Mouse (Mus musculus) limb, embryonic 13.5 days (tissue): ENCODE results near the gene Poldip3. TPM values are rescaled to one million over a fixed set of nuclear protein-coding genes. Genes with fewer than 3 reads are reported as not detected.
"Not testable (repeated sequence)": the region's sequence is repeated elsewhere in the genome, so short reads cannot be mapped to it uniquely, and the experiment has no call there.

Source experiments
- ATAC-seq: fragments of 200-750 bp; cut with Nextera tagmentation; 2 replicates; pipeline ENCODE4 v1.8.0; 2017; ENCODE audit warnings: low read depth, moderate number of reproducible peaks, moderate TSS enrichment; ENCODE audit not compliant: low FRiP score
- H3K27ac ChIP-seq: fragments of 300-500 bp; sonication (generic); 2 replicates; pipeline ENCODE4 v1.5.1; 2015; ENCODE audit warnings: inconsistent platforms, mild to moderate bottlenecking, moderate library complexity
- H3K27me3 ChIP-seq: fragments of 300-500 bp; sonication (generic); 2 replicates; pipeline ENCODE4 v1.6.1; 2015; ENCODE audit warnings: mild to moderate bottlenecking, inconsistent platforms
- H3K36me3 ChIP-seq: fragments of 300-500 bp; sonication (generic); 2 replicates; pipeline ENCODE4 v1.6.1; 2015; ENCODE audit warnings: inconsistent platforms, mild to moderate bottlenecking, moderate library complexity
- H3K4me1 ChIP-seq: fragments of 300-500 bp; sonication (generic); 2 replicates; pipeline ENCODE4 v1.6.1; 2015; ENCODE audit warnings: inconsistent platforms
- H3K4me2 ChIP-seq: fragments of 300-500 bp; sonication (generic); replicated peaks from 2 replicates; pipeline ENCODE4 v1.6.1; 2015; ENCODE audit warnings: inconsistent platforms, mild to moderate bottlenecking, moderate library complexity
- H3K4me3 ChIP-seq: fragments of 300-500 bp; sonication (generic); 2 replicates; pipeline ENCODE4 v1.5.1; 2015; ENCODE audit warnings: moderate library complexity, mild to moderate bottlenecking, inconsistent platforms
- H3K9ac ChIP-seq: fragments of 300-500 bp; sonication (generic); 2 replicates; pipeline ENCODE4 v1.6.1; 2015; ENCODE audit warnings: mild to moderate bottlenecking, inconsistent platforms
- H3K9me3 ChIP-seq: fragments of 300-500 bp; sonication (generic); 2 replicates; pipeline ENCODE4 v1.6.1; 2016; ENCODE audit warnings: inconsistent platforms
- WGBS: fragments of 180-500 bp; shearing (Covaris S2); methylation state at CpG from one replicate; pipeline ENCODE4 v1.1.7; 2015; 5-methylcytosine and 5-hydroxymethylcytosine counted together
- polyA plus RNA-seq: library from polyadenylated mRNA; unstranded; fragments of >200 nt; fragmentation: Nextera tagmentation; extraction: Ambion mirVana; gene quantifications from 2 replicates; pipeline ENCODE4 v1.2.1, GENCODE M21; 2015

Poldip3 gene
- polyA plus RNA-seq, 1 experiment from 2014 or later: 165 TPM

GRCm38 (mm10) chr15:83145541-83145940 lies 3.6 kb downstream of the Poldip3 start:
- H3K4me3 ChIP-seq: no peak overlapping the region
- no peak overlapping the region for H3K4me2 ChIP-seq
- H3K9ac ChIP-seq: no peak overlapping the region
- peaks cover 14% of the 10 kb centered on the region for H3K4me1 ChIP-seq
- no peak for ATAC-seq
- H3K9me3 ChIP-seq: no peaks in the 10 kb centered on the region
- H3K27ac ChIP-seq: no peak overlapping the region
- H3K27me3 ChIP-seq: no peaks in the 10 kb centered on the region
- peaks cover 36% of the 10 kb centered on the region for H3K36me3 ChIP-seq
- 90% methylated on average over 6 of the region's 6 CpGs for WGBS

DNA sequence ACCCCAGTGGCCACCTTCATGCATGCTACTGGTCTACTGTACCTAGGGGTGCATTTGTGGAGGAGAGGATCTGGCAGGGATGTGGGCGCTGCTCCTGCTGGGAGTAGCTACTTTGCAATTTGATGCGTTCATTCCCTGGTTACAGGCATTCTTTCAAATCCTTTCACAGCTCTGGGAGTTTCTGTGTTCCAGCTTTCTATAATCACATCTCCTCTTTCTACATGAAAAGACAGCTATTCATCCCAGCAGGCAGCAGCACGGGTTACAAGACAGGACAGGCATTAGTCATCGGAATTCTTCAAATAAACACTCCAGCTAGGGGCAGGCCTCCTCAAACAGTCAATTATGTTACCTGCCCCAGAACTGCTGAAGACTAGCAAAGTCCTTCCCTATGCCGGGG lies 6.3 kb downstream of the Poldip3 start:
- H3K36me3 ChIP-seq: peaks cover 44% of the 10 kb centered on the region
- no peaks in the 10 kb centered on the region for H3K27me3 ChIP-seq
- no peaks in the 10 kb centered on the region for H3K9me3 ChIP-seq
- H3K4me1 ChIP-seq: peaks cover 4% of the 10 kb centered on the region
- no peak overlapping the region for H3K4me2 ChIP-seq
- no peak overlapping the region for H3K4me3 ChIP-seq
- 66% methylated on average over 5 of the region's 5 CpGs for WGBS
- ATAC-seq: no peak
- H3K27ac ChIP-seq: no peak overlapping the region
- H3K9ac ChIP-seq: no peak overlapping the region

DNA sequence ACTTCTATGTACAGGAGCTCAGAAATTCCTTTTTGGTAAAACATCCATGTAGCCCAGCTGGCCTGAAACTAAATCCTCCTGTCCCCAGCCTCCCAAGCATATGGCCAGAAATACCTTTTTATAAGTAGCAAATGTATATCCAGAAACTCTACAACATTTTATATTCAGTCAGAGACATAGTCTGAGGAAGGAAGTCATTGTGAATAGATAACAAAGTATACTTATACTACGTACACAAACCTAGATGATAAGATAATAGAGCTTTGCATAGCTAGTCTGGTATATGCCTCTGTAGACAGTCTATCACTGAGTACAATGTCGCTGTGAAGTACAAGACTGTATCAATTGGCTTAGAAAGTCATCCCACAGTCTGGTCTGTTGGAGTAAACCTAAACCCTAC lies 13.5 kb downstream of the Poldip3 start:
- no peaks in the 10 kb centered on the region for H3K4me1 ChIP-seq
- WGBS: 86% methylated on average over 2 of the region's 2 CpGs
- H3K9ac ChIP-seq: no peak overlapping the region
- H3K4me3 ChIP-seq: no peak overlapping the region
- H3K9me3 ChIP-seq: no peaks in the 10 kb centered on the region
- H3K4me2 ChIP-seq: no peak overlapping the region
- H3K36me3 ChIP-seq: peaks cover 78% of the 10 kb centered on the region
- no peaks in the 10 kb centered on the region for H3K27me3 ChIP-seq
- ATAC-seq: no peak
- no peak overlapping the region for H3K27ac ChIP-seq

DNA sequence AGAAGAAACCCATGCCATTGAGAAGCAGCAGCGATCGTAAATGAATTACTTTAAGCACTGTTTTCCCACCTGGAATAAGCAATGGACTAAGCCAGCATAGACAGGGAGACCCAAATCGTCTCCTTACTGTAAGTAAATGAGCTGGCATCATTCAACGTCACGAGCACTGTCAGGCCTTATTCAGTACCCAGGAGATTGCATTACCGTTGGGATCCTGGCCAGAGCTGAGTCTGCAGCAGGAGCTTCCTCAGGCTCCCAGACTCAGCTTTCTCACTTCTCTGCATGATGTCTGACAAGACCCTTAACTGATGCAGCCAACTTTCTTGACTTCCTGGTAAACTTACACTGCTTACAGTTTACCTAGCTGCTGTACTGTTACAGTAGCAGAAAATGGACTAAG lies 14.5 kb downstream of the Poldip3 start:
- WGBS: 87% methylated on average over 6 of the region's 6 CpGs
- no peaks in the 10 kb centered on the region for H3K4me1 ChIP-seq
- no peak for ATAC-seq

GRCm38 (mm10) chr15:83129530-83130231 lies 19.5 kb downstream of the Poldip3 start:
- Histone ChIP-seq H3K9me3 (no peaks in the 10 kb centered on the region), H3K4me1 (no peaks in the 10 kb centered on the region), H3K4me2 (no peak overlapping the region), H3K27me3 (no peaks in the 10 kb centered on the region), H3K36me3 (peaks cover 97% of the 10 kb centered on the region), H3K4me3 (no peak overlapping the region), H3K9ac (no peak overlapping the region), H3K27ac (no peak overlapping the region)
- ATAC-seq: no peak
- WGBS: 93% methylated on average over 7 of the region's 7 CpGs

More for the DNA sequence above, 14.5 kb downstream of the Poldip3 start:
- no peaks in the 10 kb centered on the region for H3K27me3 ChIP-seq
- no peaks in the 10 kb centered on the region for H3K9me3 ChIP-seq
- H3K4me2 ChIP-seq: no peak overlapping the region
- no peak overlapping the region for H3K4me3 ChIP-seq
- no peak overlapping the region for H3K9ac ChIP-seq
- H3K27ac ChIP-seq: no peak overlapping the region
- peaks cover 88% of the 10 kb centered on the region for H3K36me3 ChIP-seq

DNA sequence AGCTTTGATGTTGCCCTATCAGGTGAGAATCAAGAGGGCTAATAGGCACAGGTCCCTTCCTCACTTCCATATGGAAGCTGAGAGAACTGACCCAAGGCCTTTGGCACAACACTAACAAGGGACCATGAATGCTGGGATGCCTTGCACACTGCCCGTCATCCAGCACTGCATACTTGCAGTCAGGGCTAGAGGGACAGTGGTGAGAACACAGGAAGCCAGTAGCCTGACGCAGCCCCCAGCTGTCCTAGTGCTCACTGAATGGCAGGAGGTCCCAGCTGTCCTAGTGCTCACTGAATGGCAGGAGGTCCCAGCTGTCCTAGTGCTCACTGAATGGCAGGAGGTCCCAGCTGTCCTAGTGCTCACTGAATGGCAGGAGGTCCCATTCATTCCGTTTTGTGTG lies 22.1 kb downstream of the Poldip3 start:
- 81% methylated on average over 3 of the region's 3 CpGs for WGBS
- peaks cover 74% of the 10 kb centered on the region for H3K36me3 ChIP-seq
- peak; percentile 30; the same call in 1 of the 2 replicates for ATAC-seq

DNA sequence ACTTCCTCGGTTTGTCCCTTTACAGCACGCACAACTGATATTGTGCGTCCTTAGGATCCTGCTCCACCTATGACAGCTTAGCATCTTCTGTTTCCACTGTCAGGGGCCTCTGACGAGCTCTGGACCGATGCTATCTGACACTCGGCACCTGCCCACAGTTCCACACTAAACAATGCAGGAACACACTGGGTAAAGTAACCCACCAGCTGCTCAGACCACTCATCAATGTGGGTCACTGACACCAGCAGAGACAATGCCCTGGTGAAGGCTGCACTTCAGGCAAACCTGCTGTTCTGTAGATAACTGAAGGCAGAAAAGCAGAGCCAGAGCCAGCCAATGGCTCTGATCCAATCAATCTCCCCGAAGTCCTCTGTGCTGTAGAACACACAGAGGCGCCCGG lies 22.6 kb downstream of the Poldip3 start:
- H3K9me3 ChIP-seq: no peaks in the 10 kb centered on the region
- no peak overlapping the region for H3K9ac ChIP-seq
- peak overlapping the region; percentile 44; the same call in 1 of the 2 replicates for H3K27ac ChIP-seq
- H3K36me3 ChIP-seq: peaks cover 69% of the 10 kb centered on the region
- H3K4me1 ChIP-seq: peaks cover 3% of the 10 kb centered on the region
- ATAC-seq: peak; percentile 26; the same call in 1 of the 2 replicates
- 92% methylated on average over 9 of the region's 9 CpGs for WGBS
- no peak overlapping the region for H3K4me2 ChIP-seq
- no peaks in the 10 kb centered on the region for H3K27me3 ChIP-seq
- no peak overlapping the region for H3K4me3 ChIP-seq

More for the DNA sequence above, 22.1 kb downstream of the Poldip3 start:
- not testable (repeated sequence) for H3K9me3 ChIP-seq, H3K4me2 ChIP-seq, H3K4me3 ChIP-seq, H3K27me3 ChIP-seq, H3K4me1 ChIP-seq, H3K9ac ChIP-seq
- peak overlapping the region; percentile 44; the same call in 1 of the 2 replicates for H3K27ac ChIP-seq

- Histone ChIP-seq H3K9me3 (no peaks in the 10 kb centered on the region), H3K36me3 (peaks cover 54% of the 10 kb centered on the region), H3K4me1 (peaks cover 9% of the 10 kb centered on the region), H3K4me3 (no peak overlapping the region), H3K27me3 (no peaks in the 10 kb centered on the region), H3K4me2 (no peak overlapping the region), H3K9ac (no peak overlapping the region), H3K27ac (no peak overlapping the region)
- ATAC-seq: no peak
- 67% methylated on average over 5 of the region's 5 CpGs for WGBS
Measured at GRCm38 (mm10) chr15:83124625-83125024, 24.6 kb downstream of the Poldip3 start.

GRCm38 (mm10) chr15:83122566-83123145 lies 26.5 kb downstream of the Poldip3 start, which contains the start of gene Rrp7a:
Gene Rrp7a (minus strand): TSS chr15:83122801.
- no peaks in the 10 kb centered on the region for H3K9me3 ChIP-seq
- H3K4me1 ChIP-seq: peaks cover 9% of the 10 kb centered on the region
- no peaks in the 10 kb centered on the region for H3K27me3 ChIP-seq
- 9% methylated on average over 32 of the region's 32 CpGs for WGBS
- peak within 1 kb of the TSS; percentile 79 for H3K4me3 ChIP-seq
- peak within 1 kb of the TSS; percentile 82 for H3K4me2 ChIP-seq
- peak; percentile 85 for ATAC-seq
- peak within 1 kb of the TSS; percentile 65; the same call in 1 of the 2 replicates for H3K27ac ChIP-seq
- H3K9ac ChIP-seq: peak within 1 kb of the TSS; percentile 72
- peaks cover 52% of the 10 kb centered on the region for H3K36me3 ChIP-seq

DNA sequence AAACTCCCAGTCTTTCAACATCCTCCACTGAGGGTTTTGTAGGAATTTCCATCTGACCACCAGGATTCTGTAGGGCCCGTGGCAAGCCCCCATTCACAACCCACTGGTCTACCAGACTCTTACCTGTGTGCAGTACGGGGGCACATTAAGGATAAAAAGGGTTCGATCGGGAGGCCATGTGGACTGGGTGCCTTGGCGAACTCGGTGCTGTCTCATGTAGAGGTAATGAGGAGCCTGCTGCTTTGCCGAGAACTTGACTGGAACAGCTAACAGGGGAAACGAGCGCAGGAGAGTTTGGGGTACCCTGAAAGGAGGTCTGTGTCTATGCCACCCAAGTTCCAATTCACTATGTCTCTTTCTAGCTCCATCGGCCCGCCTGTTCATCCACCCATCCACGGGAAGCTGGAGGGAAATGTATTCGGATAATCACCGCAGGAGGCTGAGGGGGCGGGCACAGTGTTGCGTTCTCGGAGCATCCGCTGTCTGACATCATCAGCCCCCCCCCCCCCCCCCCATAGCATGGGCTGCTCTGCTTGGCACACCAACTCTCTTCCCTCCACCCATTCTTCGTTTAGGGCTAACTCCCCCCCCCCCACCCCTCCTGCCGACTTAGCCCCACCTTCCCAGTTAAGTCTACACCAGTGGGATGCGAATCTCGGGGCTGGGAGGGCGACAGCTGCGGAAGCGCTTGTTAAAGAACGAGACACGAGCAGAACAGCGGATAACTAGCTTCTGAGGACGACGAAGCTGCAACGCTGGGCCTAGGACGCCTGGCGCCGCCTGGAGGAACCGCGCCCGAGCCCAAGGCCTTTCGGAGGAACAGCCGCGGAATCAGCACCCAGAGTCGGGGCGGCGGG lies 27.2 kb downstream of the Poldip3 start:
- peak; percentile 55 for ATAC-seq
- no peaks in the 10 kb centered on the region for H3K9me3 ChIP-seq
- peaks cover 9% of the 10 kb centered on the region for H3K4me1 ChIP-seq
- H3K4me2 ChIP-seq: peak overlapping the region; percentile 82
- peak overlapping the region; percentile 72 for H3K9ac ChIP-seq
- H3K27me3 ChIP-seq: no peaks in the 10 kb centered on the region
- peaks cover 52% of the 10 kb centered on the region for H3K36me3 ChIP-seq
- H3K27ac ChIP-seq: peak overlapping the region; percentile 65; the same call in 1 of the 2 replicates
- peak overlapping the region; percentile 79 for H3K4me3 ChIP-seq
- WGBS: 3% methylated on average over 42 of the region's 43 CpGs

DNA sequence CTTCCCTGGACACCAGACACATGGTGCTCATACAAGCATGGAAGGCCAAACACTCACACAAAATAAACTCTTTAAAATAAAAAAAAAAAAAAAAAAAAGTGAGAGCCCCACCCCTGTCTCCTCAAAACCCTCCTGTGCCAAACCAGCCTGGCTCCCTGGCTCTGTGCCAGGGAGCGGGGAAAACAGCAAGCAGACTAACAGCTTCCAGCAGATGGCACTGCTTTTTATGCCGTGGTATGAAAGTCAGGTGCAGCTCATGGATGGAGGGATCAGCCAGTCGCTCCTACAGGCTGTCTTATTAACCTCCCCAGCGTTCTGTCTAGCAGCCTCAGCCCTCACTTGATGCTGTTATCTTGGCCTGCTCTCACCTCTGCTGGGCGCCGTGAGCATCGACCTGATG lies 30.8 kb downstream of the Poldip3 start:
- Histone ChIP-seq H3K27ac (no peak overlapping the region), H3K4me3 (no peak overlapping the region), H3K4me2 (no peak overlapping the region), H3K9me3 (no peaks in the 10 kb centered on the region), H3K9ac (no peak overlapping the region), H3K4me1 (peaks cover 10% of the 10 kb centered on the region), H3K36me3 (peaks cover 57% of the 10 kb centered on the region), H3K27me3 (no peaks in the 10 kb centered on the region)
- 67% methylated on average over 7 of the region's 7 CpGs for WGBS
- ATAC-seq: no peak

DNA sequence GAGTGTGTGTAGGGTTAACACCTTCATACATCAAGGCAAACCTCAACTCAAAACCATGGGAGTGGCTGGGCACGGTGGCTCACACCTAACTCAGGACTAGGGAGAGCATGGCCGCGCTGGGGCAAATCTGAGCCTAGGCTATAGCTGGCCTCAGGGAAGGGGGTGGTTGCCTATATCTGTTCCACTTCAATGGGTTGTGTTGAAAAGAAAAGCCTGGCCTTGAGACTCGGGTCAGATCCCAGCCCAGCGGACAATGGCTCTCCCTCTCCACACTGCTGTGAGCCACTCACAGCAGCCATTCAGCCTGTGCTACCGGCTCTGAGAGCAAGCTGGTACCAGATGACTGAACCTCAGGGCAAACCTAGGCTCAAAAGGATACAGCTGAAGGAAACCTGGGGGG lies 34.1 kb downstream of the Poldip3 start:
- Histone ChIP-seq H3K36me3 (peaks cover 58% of the 10 kb centered on the region), H3K4me1 (peaks cover 12% of the 10 kb centered on the region), H3K27me3 (no peaks in the 10 kb centered on the region), H3K4me3 (no peak overlapping the region), H3K9me3 (no peaks in the 10 kb centered on the region), H3K9ac (no peak overlapping the region), H3K4me2 (no peak overlapping the region), H3K27ac (no peak overlapping the region)
- WGBS: 84% methylated on average over 6 of the region's 6 CpGs
- no peak for ATAC-seq
